Mouse (Mus musculus): Measurements from ENCODE around the gene Slc11a1.

GRCm38 (mm10) chr1:74331046-74331681 lies 43.8 kb upstream of the Slc11a1 start:
- TF ChIP-seq POLR2A (IDR thresholded peaks at IDR 0.05; ENCODE audit: control insufficient read depth, extremely low read depth, insufficient read depth, low read length, poor library complexity) (no peak), CTCF (IDR thresholded peaks at IDR 0.05; ENCODE audit: borderline replicate concordance, control insufficient read depth, extremely low read depth, insufficient read depth, low read length, poor library complexity) (no peak)
